Mouse (Mus musculus): ENCODE measurements around the gene Trip6.

- TF ChIP-seq CTCF (conservative IDR thresholded peaks at IDR 0.05 in 1 of 2, IDR thresholded peaks at IDR 0.05 in 1 of 2; ENCODE audit: low read depth in 2 of 2, low read length in 2 of 2) (no peak), ZNF384 (IDR thresholded peaks at IDR 0.05; ENCODE audit: low read depth, low read length) (no peak), POLR2A (IDR thresholded peaks at IDR 0.05; ENCODE audit: low read depth, low read length) (no peak), MAFK (IDR thresholded peaks at IDR 0.05; ENCODE audit: insufficient replicate concordance, low read length) (no peak), E2F4 (IDR thresholded peaks at IDR 0.05; ENCODE audit: insufficient replicate concordance, low read depth, low read length) (no peak), EP300 (IDR thresholded peaks at IDR 0.05; ENCODE audit: low read length) (no peak), TCF12 (IDR thresholded peaks at IDR 0.05; ENCODE audit: low read depth, low read length) (no peak), KAT2A (IDR thresholded peaks at IDR 0.05; ENCODE audit: insufficient replicate concordance, low read length) (no peak)
Measured at GRCm38 (mm10) chr5:137289591-137290365, 24.4 kb downstream of the Trip6 start.
